Mouse (Mus musculus): ENCODE measurements around the gene Artn. TPM values are rescaled to one million over a fixed set of nuclear protein-coding genes. Genes with fewer than 3 reads are reported as not detected.

Gene Artn
- total RNA-seq, 2 experiments from 2014 or later, result 2.5 to 3.3 TPM

DNA sequence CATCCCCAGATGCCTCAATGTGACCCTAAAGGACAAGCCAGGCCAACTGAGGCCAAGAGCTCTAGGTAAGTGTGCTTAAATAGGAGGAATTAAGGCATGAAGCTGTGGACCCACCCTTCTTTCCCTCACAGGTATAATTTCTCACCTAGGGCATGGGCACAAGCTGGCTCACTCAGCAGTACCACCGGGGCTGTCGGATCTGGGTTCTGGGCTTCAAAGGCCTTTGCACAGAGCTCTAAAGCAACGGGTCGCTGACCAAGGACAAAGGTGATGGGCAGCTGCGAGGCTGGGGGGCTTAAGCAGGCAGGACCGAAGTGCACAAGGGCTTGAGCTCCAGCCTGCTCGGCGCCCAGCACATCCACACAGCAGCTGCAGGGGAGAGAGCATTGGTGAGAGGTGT is 38.8 kb downstream of the Artn start:
- DNase-seq, result no peak
- intact Hi-C loops (cut with DNase I), result no loop called here

DNA sequence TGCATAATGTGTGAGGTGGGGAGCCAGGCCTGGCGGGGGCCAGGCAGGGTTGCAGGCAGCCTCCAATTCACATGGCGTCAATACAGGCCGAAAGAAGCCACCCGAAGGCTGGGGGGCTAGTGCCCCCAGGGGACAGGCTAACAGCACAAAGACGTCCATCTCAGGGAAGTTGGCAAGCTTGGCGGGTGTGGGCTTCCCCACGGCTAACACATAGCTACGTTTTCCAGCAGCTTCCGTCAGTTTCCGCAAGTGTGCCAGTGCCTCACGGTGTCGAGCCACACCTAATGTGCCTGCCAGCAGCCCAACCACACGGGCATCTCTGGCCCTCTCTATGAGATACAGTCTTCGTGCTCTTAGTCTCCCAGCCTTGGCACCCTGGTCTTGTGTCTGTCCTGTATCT is 39.5 kb downstream of the Artn start:
- no peak for DNase-seq
- intact Hi-C loops (cut with DNase I), result no loop called here

- intact Hi-C loops (cut with DNase I), result no loop called here
- DNase-seq, result no peak
These were observed 40.1 kb downstream of the Artn start for GRCm38 (mm10) chr4:117889471-117889870.

DNA sequence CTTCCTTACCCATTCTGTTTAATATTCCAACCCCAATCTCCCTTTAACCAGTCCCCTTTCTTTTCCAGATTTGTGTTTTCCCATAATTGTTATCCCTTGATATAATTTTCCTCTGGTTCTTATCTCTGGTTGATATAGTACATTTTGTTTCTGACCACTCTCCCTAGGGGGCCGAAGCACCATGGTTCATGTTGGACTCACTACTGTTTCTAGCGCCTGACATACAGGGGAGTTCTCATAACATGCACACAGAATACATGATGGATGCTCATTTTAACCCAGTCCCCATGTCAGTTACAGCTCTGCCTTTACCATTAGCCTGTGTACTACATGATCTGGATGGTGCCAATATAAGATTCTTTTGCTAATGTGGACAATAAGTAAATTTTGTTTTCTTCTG is 41.6 kb downstream of the Artn start:
- no peak for DNase-seq
- intact Hi-C loops (cut with DNase I), result no loop called here

- intact Hi-C loops (cut with DNase I), result no loop called here
- peak; percentile 95 for DNase-seq
These were observed 42.4 kb downstream of the Artn start, which contains the start of gene Atp6v0b for GRCm38 (mm10) chr4:117887133-117887532. Gene Atp6v0b (minus strand): TSS chr4:117887333.

- intact Hi-C loops (cut with DNase I), result no loop called here
- DNase-seq, result no peak
These were observed 42.9 kb downstream of the Artn start for GRCm38 (mm10) chr4:117886644-117887043.

DNA sequence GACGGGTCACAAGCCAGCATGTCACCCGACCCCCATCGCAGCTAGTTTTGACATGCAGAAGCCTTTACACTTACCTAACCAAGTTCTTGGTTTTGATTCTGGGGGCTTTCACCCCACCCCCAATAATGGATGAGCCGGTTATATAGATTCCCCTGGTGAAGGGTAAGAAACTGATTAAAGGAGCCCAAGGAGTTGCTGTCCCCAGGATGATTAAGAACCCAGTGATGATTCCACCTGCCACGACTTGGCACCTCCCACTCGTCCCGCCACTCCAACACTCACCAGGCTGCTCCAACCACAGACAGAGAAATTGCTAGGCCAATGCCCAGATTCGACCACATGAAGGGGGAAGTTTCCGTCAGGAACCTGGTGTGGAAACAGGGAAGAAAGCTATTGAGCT is 43.6 kb downstream of the Artn start:
- DNase-seq, result no peak
- intact Hi-C loops (cut with DNase I), result no loop called here

DNA sequence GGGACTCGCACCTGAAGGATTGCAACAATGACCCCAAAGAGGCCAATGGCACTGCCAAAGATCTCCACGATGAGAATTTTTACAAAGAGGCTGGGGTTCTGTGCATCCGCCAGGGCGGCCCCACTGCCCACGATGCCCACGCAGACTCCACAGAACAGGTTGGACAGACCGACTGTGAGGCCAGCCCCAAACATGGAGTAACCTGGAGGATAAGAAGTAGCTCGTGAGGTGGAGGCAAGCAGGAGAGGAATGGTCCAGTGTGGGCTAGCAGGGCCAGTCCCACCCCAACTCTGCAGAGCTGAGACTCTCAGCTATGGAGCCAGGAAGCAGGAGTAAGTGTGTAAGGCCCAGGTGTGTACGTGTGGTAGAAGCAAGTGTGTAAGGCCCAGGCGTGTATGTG is 44.5 kb downstream of the Artn start:
- no peak for DNase-seq
- intact Hi-C loops (cut with DNase I), result no loop called here

DNA sequence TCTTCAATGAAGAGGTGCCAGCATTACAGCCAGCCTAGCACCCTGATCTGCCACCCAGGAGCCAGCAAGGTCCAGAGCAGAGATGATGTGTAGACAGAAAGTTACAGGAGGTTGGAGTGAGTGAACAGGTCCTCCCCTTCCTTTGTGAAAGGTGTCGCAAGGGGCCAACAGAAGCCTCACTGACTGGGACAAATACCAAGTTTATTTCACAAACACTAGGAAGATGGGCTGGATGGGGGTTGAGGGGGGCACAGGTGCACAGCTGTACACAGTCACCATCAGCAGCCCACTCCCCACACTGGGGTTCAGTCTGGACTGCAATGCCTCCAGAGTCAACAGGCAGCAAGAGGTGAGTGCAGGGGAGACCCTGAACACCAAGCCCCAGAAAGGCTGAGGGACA is 45.4 kb downstream of the Artn start:
- DNase-seq, result no peak
- intact Hi-C loops (cut with DNase I), result no loop called here

DNA sequence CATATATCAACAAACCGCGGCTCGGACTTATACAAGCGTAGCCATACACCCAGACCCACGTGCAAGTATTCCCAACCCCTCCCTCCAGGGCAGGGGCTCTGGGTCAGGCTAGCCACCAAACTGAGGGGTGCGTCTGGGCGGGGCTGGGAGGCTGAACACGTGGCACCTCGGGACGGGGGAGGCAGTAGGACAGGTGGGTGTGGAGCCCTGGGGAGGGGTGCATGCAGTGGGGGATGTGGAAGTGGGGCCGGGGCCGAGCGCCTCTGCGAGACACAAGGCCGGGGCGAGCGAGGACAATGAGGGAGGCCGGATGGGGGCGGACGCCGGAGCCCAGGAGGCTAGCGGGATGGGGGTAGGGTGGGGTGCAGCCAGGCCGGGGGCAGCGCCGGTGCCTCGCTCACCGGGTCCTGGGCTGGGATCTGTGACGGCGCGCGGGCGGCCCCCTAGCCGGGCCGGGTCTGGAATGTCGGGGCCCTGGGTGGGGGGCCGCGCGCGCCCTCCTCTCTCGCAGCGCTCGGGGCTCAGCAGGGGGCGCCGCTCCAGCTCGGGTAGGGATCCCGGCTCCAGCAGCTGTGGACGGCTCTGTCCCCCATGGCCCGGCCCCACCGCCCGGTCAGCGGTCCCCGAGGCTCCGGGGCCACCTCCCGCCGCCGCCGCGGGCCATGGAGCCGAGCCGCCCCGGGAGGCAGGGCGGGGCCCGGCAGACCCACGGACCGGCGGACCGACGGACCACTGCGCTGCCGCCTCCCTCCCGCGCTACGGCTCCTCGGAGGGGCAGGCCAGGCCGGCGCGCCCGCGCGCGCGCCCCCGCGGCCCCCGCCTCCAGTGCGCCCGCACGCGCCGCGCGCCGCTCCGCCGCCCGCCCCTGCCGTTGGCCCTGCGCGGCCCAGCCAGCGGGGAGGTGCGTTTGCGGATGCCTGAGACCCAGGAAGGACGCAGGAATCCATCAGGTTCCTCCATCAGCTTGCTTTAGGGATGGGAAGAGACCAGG is 46.6 kb downstream of the Artn start, which contains the start of gene B4galt2:
B4galt2 (minus strand) TSS at position 787 of the 991 bp plus-strand sequence.
- DNase-seq, result peak; percentile 64
- intact Hi-C loops (cut with DNase I), result no loop called here

DNA sequence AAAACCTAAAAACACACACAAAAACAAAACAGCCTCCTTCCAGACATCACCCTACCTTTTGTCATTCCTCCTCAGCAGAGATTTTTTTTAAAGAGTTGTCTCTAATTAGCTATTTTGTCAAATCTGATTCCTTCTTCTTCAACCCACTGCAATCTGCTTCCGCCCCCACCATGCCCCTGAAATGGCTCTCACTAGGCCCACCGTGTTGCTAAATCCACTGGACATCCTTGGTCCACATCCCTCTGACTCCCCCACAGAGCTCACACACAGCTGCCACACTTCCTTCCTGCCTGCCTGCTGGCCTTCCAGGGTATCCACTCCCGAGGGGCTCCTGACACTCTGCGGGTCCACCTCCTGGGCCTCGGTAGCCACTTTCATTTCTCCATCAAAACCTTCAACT is 50.9 kb downstream of the Artn start:
- no peak for DNase-seq
- intact Hi-C loops (cut with DNase I), result no loop called here

DNA sequence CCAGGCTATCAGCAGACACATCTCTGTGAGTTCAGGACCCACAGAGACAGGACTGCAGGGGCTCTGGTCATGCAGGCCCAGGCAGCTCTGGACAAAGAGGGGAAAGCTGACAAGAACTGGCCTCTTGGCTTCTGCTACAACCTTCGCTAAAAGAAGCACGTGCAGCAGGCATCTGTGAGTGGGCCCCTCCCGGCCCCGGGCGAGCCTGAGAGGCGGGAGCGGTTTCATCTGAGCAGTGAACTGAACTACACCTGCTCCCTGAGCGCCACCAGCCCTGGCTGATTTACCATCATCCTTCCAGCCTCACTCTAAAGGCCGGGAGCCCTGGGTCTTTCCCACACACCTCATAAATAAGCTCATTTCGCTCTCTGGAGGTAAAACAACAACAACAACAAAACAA is 51.3 kb downstream of the Artn start:
- no peak for DNase-seq
- intact Hi-C loops (cut with DNase I), result no loop called here

Other genes starting within 250 kb of the Artn start
- gene Dmap1, start 247.5 kb downstream of the Artn start, total RNA-seq (2021), result 10 to 100 TPM; 46.1 to 47.6 TPM
- gene Gm12845, start 205.4 kb downstream of the Artn start, total RNA-seq (2021), result not detected
- not detected for gene Klf17, start 164.1 kb downstream of the Artn start, total RNA-seq (2021)
- 10 to 100 TPM; 33.4 to 34.1 TPM for gene Slc6a9, start 95.3 kb downstream of the Artn start, total RNA-seq (2021)
- 1 to 10 TPM; 6.0 to 8.2 TPM for gene Ccdc24, start 57.2 kb downstream of the Artn start, total RNA-seq (2021)
- 100 to 1,000 TPM; 168 to 172 TPM for gene B4galt2, start 46.3 kb downstream of the Artn start, total RNA-seq (2021)
- 100 to 1,000 TPM; 306 to 331 TPM for gene Atp6v0b, start 42.4 kb downstream of the Artn start, total RNA-seq (2021)
- gene Dph2, start 37.7 kb downstream of the Artn start, total RNA-seq (2021), result 10 to 100 TPM; 12.9 to 15.1 TPM
- gene Ipo13, start 14.8 kb downstream of the Artn start, total RNA-seq (2021), result 100 to 1,000 TPM; 112 to 114 TPM
- 10 to 100 TPM; 36.7 to 38.7 TPM for gene St3gal3, start 205.2 kb upstream of the Artn start, total RNA-seq (2021)

All from left cerebral cortex, postnatal 4 days (tissue).